ENCODE assay signal across 8 mouse cellular contexts in the genomic region with DNA sequence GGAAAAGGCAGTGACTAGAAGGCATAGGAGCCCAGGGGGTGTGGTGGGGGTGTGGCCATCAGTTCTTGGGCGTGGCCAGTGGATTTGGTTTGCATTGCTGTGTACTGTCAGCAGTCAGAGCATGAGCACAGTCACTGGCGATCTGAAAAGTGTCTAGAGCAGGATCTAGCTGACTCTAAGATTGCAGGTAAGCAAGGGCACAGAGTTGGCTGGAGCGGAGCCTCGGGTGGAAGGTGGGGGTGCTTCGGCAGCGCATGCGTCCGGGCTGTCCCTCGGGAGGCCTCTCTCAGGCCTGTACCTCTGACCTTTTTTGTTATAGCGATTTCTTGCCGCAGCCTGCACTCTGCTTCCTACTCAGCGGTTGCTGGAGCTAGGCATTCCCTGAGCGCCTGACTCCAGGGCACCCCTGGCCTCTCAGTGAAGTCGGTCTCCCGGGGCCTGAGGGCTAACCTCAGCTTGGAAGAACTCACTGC. TPM values are rescaled to one million over a fixed set of nuclear protein-coding genes. Genes with fewer than 3 reads are reported as not detected.
A peak's percentile ranks its signal among the peaks of the same experiment; 100 is the strongest.
DNase-seq lines count a peak whose midpoint lies in the region; ATAC-seq and TF ChIP-seq lines count a peak whose summit lies in the region.

A gene (plus strand): TSS at position 61 of the 473 bp plus-strand sequence.

- no peaks in the 10 kb centered on the region for H3K36me3 ChIP-seq in hindbrain, postnatal 0 days (ENCODE audit: insufficient read depth, low read length)
- no peaks in the 10 kb centered on the region for H3K36me3 ChIP-seq in macrophage (ENCODE audit: inconsistent target)

- peak within 1 kb of the TSS; percentile 75 for H3K27ac ChIP-seq in hindbrain, postnatal 0 days
- peak within 1 kb of the TSS; percentile 66 for H3K27ac ChIP-seq in left cerebral cortex, adult 2 months
- no peak within 1 kb of the TSS for H3K27ac ChIP-seq in macrophage

- ATAC-seq in hindbrain, postnatal 0 days, result peak; percentile 89

- no peaks in the 10 kb centered on the region; the same call in 1 of the 2 replicates for H3K4me1 ChIP-seq in hindbrain, postnatal 0 days (ENCODE audit: insufficient read depth, low read length)

- H3K4me3 ChIP-seq in hindbrain, postnatal 0 days (ENCODE audit: low read length), result peak within 1 kb of the TSS; percentile 40
- H3K4me3 ChIP-seq in left cerebral cortex, adult 2 months, result peak within 1 kb of the TSS; percentile 48
- peak within 1 kb of the TSS; percentile 39 for H3K4me3 ChIP-seq in macrophage (ENCODE audit: inconsistent target)

- DNase-seq in adrenal gland, adult 18-20 months (ENCODE audit: low spot score in 2 of 2), result peak; percentile 82 to 86
- DNase-seq in embryo, embryonic 10.5 days (ENCODE audit: low spot score), result peak; percentile 93
- peak; percentile 65 for DNase-seq in gastrocnemius, postnatal 10 days
- peak; percentile 77 for DNase-seq in hindbrain, postnatal 0 days (ENCODE audit: low spot score)
- DNase-seq in left cerebral cortex, adult 2 months (ENCODE audit: extremely low spot score in 1 of 2, low spot score in 2 of 2), result peak; percentile 35 to 41
- peak; percentile 64 to 66 for DNase-seq in right cerebral cortex, postnatal 10 days (ENCODE audit: low spot score in 2 of 2)
- peak; percentile 65 to 77 for DNase-seq in urinary bladder, postnatal 4 days (ENCODE audit: low spot score in 2 of 2)

- H3K27me3 ChIP-seq in hindbrain, postnatal 0 days (ENCODE audit: insufficient read depth, low read length), result no peaks in the 10 kb centered on the region

- H3K9me3 ChIP-seq in hindbrain, postnatal 0 days (ENCODE audit: low read length), result no peaks in the 10 kb centered on the region

- no peaks in the 10 kb centered on the region for H3K79me2 ChIP-seq in macrophage (ENCODE audit: inconsistent target)

- 3% methylated on average over 15 of the region's 15 CpGs for WGBS in hindbrain, postnatal 0 days
- 18% methylated on average over 13 of the region's 15 CpGs for WGBS in macrophage (ENCODE audit: missing documents)

- TF ChIP-seq CTCF in hindbrain, postnatal 0 days (IDR thresholded peaks at IDR 0.05; ENCODE audit: low read depth), result no peak
- TF ChIP-seq CTCF in left cerebral cortex, adult 2 months (IDR thresholded peaks at IDR 0.05), result no peak

- H3K9ac ChIP-seq in hindbrain, postnatal 0 days (replicated peaks; ENCODE audit: low read length), result peak within 1 kb of the TSS; percentile 36

- H3K4me2 ChIP-seq in hindbrain, postnatal 0 days (ENCODE audit: low read depth, low read length), result peak within 1 kb of the TSS; percentile 58

- intact Hi-C loops in left cerebral cortex, adult 2 months (cut with DNase I), result loop anchor here (1.0 kb wide), 1 partner anchor 27 kb away; a partner anchor contains a TSS

RNA-seq across cellular contexts. Expression of the gene that starts here (rescaled TPM):
- 100 to 1,000 TPM in 1 of 2 experiments, 10 to 100 TPM in 1; 99.7 to 107 TPM for total RNA-seq in adrenal gland, adult 18-20 months (2021)
- 10 to 100 TPM; 20.7 to 24.7 TPM for total RNA-seq in gastrocnemius, postnatal 10 days (2021)
- total RNA-seq in hindbrain, postnatal 0 days (2014; rRNA removed), result 2.9 and 8.9 TPM in 2 replicates
- 16.0 and 17.0 TPM in 2 replicates for polyA plus RNA-seq in hindbrain, postnatal 0 days (2015; fragmentation: Nextera tagmentation; extraction: Ambion mirVana)
- total RNA-seq in left cerebral cortex, adult 2 months (2021), result 1 to 10 TPM; 4.0 to 4.8 TPM
- total RNA-seq in macrophage (2018; cell fraction: chromatin; rRNA removed), result 1 to 10 TPM in 9 of 26 experiments, under 1 TPM in 13, not detected in 4; 0.45 to 3.1 (median 0.98) TPM
- 1 to 10 TPM; 4.0 to 7.1 (median 5.2) TPM for total RNA-seq in macrophage (2018; cell fraction: cytosol; rRNA removed)
- total RNA-seq in macrophage (2018; cell fraction: nucleus; rRNA removed), result 1 to 10 TPM in 25 of 26 experiments, not detected in 1; 1.1 to 6.5 (median 2.5) TPM
- 6.7 to 13.2 TPM (median 11.5 TPM) in 3 replicates for polyA plus RNA-seq in macrophage (2018)

Comparison
In these comparisons a context has a peak if more than half of its experiments do, and no peak if none do; other contexts are left out.
1. DNase-seq: peak in every context shown above with its lines; median percentile 93 in embryo, embryonic 10.5 days; 84 in adrenal gland, adult 18-20 months; 77 in hindbrain, postnatal 0 days; 71 in urinary bladder, postnatal 4 days; 65 in gastrocnemius, postnatal 10 days; 65 in right cerebral cortex, postnatal 10 days; 38 in left cerebral cortex, adult 2 months.